Mouse (Mus musculus) inflammation-experienced regulatory T-cells (primary cell): ENCODE results near the gene Sucla2. TPM values are rescaled to one million over a fixed set of nuclear protein-coding genes. Genes with fewer than 3 reads are reported as not detected.

Experiments
- polyA plus RNA-seq, 2 experiments: library from polyadenylated mRNA; unstranded; fragments of 100-300 nt; shearing (Covaris generic); gene quantifications; one replicate each; pipeline ENCODE4 v1.2.1; 2017

Sucla2 gene
- 10 to 100 TPM; 68.2 to 76.3 TPM for polyA plus RNA-seq

DNA sequence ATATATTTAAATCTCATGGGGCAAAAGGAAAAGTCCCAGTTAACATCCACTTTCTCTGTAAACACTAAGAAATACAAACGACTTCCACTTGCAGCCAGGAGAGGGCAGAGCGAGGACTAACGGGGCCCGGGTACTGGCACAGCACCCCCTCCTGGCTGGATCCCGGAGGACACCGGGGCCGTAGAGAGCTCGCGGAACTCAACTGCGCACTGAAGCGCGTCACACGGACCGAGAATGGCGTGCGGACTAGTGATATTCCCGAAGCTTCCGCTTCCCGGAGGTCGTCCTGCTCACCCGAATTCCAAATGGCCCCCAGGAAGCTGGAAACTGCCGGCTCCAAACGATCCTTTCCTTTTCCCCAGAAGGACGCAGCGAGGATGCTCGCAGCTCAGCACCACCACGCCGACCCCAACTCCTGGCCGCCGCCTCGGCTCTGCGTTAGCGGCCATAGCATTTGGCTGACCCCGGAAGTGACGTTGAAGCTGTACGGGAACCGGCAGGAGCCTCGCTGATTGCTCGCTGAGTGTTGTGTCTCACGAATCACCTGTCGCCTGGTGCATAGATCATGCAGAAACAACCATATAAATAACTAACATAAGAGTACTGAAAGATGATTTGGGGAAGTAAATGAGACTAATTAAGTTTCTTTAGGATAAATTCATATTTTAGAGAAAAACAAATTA lies at the start of gene Sucla2:
Gene Sucla2, plus strand, starts transcription at position 554 of the 683 bp plus-strand sequence.

DNA sequence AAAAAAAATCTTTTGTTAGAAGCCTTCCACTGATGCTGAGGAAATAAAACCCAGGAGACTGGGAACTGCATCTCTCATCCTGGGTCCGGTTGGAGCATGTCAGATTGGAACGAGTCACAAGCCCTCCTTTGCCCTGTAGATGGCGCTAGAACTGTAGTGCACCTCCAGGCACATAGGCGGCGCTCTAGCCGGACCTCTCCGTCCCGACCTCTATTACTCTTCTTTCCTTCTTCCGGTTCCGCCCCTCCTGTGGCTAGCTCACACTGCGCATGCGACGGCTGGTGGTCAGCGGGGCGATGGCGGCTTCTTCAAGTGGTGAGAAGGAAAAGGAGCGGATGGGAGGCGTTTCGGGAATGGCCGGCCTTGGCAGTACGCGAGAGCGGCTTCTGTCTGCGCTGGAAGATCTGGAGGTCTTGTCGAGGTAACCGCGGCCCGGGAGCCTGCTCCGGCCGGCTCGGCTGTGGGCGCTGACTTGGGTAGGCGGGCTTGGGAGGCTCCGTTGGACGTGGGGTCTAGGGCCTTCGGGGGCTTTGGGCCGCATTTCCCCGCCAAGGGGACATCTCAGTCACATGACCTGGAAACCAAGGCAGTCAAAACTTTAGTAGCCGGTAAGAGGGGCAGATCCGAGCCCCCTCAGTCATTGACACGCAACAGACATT lies 15.2 kb upstream of the Sucla2 start, which contains the start of gene Med4:
Gene Med4, plus strand, starts transcription at position 261 of the 659 bp plus-strand sequence.

GRCm38 (mm10) chr14:73548051-73548450 lies 22.9 kb downstream of the Sucla2 start, which contains the start of gene Nudt15:
Nudt15 (minus strand) TSS chr14:73548242.

Other genes starting within 250 kb of the Sucla2 start
- gene Rb1, start 199.5 kb upstream of the Sucla2 start, polyA plus RNA-seq = 10 to 100 TPM; 82.5 to 91.5 TPM
- gene Itm2b, start 140.0 kb upstream of the Sucla2 start, polyA plus RNA-seq = 1,000 to 10,000 TPM; 1,595 to 1,640 TPM
- 10 to 100 TPM; 62.5 to 73.7 TPM for gene Med4, start 15.3 kb upstream of the Sucla2 start, polyA plus RNA-seq
- gene Nudt15, start 22.9 kb downstream of the Sucla2 start, polyA plus RNA-seq = 1 to 10 TPM; 4.2 to 5.0 TPM
- gene Gm21750, start 135.9 kb downstream of the Sucla2 start, polyA plus RNA-seq = not detected